Mouse (Mus musculus): ENCODE results near the gene Olfr164.

The Olfr164 gene

DNA sequence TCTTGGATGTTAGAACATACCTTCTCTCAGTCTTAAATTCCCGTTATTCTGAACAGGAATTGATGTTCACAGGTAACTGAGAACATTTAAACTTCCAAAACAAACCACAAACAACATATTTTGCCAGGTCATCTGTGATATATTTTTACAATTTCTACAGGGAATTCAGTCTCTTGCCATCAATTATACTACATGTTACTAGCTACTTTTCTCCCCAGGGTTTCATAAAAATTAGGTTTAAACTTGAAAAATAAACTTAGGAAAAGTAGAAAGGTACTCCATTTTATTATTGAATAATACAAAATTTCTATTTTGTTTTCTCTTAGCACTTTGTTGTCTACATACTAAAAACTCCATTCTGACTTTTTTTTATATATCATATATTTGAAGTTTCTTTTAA, at the start of gene Olfr164:
TSS of gene Olfr164 (minus strand) at position 101 of the 400 bp plus-strand sequence.
- DNase-seq (ENCODE audit: low spot score): no peak

DNA sequence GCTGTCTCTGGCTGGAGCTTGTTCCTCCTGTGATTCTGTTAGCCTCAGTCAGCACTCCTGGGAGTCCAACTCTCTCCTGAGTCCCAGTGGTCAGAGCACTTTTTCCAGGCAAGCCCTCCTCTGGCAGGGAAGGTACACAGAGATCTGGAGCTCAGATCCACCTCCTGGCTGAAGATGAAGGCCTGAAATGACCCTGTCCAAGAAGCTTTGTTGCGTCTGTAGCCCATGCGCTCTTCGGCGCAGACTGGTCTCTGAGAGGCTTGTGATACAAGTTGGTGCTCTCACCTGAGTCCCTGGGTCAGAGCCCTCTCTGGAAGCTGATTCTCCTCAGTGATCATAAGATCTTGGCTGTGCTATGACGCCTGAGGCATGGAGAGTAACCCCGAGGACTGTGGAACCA, 35.2 kb upstream of the Olfr164 start:
- no peak for DNase-seq (ENCODE audit: low spot score)

DNA sequence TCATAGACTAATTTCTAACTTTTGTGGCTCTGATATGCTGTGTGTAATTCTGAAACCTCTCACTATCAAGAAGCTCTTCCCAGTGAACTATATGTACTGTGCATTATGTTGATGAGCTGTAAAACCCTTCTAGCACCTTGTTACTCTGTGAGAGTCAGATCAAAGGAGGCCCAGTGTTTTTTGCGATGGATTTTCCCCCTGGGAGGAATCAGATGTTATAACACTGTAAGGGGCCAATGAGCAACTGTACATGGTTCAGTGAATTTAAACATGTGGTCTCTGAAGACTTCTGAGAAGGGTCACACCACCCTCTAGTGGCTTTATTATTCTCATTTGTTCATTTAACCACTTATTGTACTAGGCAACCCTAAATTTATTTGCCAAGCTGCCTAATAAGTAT, 50.6 kb downstream of the Olfr164 start:
- DNase-seq (ENCODE audit: low spot score): no peak

DNA sequence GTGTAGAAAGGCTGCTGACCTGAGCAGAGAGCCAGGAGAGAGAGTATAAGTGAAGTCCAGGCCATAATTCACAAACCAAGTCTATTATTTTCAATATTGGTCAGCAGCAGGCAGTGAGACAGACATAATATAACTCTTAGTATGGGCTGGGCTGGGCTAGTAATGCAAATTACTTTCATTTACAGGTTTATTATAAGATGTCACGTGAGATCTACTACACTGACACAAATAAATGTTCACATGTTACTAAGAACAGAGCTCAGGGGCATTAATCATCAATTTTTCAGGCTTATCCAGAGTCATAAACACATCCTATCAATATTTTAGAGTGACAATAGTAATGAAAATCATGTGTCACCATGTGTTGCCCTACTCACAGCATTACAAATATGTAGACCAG, 53.1 kb downstream of the Olfr164 start:
- no peak for DNase-seq (ENCODE audit: low spot score)

DNA sequence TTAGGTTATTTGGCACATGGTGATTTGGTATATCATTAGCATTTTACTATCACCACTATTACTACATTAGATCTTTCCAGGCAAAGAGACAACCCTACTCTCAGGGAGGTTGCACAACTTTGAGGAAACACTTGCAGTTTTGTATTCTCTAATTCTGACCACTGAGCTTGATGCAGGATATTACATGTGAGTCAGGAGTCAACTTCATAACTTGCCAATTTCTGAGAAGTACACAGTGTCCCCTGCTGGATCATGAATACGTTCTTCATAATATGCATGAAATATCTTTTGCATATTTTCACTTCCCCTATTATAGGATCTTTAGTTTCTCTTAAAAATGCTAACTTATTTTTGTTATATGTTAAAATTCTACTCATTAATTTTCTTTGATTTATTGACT, 68.0 kb downstream of the Olfr164 start:
- DNase-seq (ENCODE audit: low spot score): no peak

DNA sequence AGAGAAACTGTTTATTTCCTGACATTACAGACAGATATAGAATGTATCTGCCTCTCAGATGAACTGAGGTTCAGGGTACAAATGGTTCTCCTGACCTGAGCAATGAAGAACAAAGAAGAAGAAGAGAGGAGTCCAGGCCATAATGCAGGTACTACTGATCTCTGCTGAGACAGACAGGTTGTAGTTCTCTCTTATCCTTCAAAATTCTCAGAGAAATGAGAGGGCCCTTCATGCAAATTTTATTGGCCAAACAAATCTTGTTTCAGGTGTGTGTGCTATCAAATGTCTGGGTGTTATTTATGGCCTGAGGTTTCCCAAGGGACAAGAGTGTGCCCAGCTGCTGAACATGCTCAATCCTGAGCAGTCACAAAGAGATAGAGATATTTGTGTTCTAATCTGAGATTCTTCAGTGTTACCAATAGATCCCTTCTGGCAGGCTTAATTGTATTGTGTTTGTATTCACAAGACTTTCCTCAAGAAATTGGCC, 72.3 kb downstream of the Olfr164 start:
- DNase-seq (ENCODE audit: low spot score): no peak

DNA sequence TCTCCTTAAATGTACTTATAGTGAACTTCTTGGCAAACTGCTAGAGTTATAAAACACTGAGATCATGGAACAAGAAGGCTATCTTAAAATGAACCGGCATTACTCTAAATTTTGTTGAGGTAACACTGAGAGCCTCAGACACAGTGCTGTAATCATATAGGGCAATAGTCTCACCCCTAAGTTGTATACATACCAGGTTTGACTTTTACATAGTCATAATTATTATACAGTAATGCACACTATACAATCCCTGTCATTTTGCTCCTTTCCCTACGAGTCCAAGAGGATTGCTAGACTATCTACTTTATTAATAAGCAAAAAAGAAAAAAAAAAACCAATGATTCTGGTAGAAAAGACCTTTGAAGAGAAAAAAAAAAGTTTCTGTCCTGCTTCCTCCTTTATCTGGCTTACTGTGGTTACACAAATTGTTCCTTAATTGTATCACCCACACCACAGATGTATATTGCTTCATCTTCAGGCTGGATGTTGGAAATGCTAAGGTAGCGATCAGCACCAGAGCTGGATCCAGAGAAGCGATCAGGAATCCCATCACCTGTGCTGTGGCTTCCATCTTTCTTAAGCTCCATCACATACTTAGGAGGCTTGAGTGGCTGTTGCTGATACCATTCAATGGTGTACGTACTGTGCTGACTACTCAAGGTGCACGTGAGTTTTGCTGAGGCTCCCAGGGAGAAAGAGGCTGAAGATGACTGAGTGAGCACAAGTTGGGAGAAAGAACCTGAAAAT, 72.9 kb downstream of the Olfr164 start:
- no peak for DNase-seq (ENCODE audit: low spot score)

DNA sequence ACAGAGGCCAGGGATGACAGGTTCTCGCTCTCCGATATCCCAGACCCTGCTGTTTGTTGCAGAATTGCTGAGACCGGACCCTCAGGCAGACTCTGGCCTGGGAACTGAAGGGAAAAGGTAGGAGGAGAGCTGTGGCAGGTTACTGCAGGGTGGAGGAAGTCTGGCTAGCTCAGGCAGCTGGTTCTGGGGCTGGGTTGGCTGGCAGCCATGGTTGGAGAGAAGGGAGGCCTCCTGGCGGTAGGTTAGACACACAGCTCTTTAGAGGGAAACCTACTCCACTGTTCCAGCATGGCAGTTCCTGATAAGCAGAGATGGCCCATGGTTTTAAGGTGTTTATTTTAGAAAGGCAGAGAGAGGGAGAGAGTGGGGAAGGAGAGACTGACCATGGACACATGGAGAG, 77.1 kb downstream of the Olfr164 start:
- no peak for DNase-seq (ENCODE audit: low spot score)
